Mouse (Mus musculus): ENCODE measurements around the gene Bckdhb.

The Bckdhb gene

DNA sequence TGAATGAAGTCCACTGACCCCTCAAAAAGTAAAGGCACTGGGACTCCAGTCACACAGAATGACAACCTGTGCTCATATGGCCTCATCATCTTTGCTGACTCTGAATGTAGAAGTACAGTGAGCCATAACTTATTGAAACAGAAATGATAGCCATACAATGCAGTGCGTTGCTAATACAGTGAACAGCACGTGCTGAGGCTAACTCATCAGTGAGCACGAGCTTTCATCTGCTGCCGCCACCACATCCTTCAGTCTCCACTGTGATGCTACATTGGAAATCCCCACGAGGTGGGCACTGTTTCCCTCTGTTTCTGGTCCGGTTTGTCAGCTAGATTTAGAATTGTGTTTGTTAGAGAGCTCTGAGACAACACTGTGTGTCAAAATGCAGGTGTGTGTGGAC, 205.4 kb downstream of the Bckdhb start:
- ChIA-PET POLR2A (no interaction called here), CTCF (interaction anchor here in 1 of 4 experiments (1.2 kb wide), 1 partner anchor 13 kb away, joined by 3 read pairs; no protein-coding TSS in a partner anchor)

DNA sequence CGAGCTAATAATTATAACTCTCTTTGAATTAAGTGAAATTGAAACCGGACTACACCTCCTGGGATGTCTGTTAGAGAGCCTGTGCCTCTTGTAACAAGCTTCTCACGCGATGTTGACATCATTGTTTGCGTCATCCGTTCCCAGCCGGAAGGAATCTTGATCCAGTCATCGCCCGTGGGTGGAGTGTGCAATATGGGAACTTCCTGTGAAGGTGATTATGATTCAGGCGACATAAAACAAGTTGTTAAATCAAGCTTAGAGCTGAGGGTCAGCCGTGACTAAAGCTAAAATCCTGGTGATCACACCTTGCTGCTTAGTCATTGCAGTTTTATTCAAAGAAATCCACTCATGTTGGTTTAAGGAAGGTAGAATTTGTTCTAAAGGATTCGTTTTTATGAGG, 210.1 kb downstream of the Bckdhb start:
- CTCF ChIA-PET, result interaction anchor here in 1 of 4 experiments (2.0 kb wide), 1 partner anchor 178 kb away, joined by 6 read pairs; no protein-coding TSS in a partner anchor
- POLR2A ChIA-PET, result no interaction called here

DNA sequence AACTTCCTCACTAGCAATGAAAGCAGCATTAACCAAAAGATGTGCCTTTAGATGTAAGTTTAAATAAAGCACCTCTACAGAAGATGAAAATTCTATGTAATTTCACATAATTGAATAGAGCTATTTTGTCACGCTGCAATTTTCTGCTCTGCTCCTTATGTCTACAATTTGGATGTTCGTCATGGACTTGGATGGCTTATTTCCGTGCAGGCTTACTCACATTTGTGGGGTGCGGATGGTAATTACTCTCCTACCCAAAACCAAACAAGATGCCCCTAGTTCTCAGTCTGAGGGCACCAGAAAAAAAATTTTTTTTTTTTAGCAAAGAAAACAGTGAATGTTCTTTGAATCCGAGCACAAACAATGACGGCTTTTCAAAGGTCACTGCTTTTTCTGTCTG, 212.2 kb downstream of the Bckdhb start:
- POLR2A ChIA-PET, result no interaction called here

DNA sequence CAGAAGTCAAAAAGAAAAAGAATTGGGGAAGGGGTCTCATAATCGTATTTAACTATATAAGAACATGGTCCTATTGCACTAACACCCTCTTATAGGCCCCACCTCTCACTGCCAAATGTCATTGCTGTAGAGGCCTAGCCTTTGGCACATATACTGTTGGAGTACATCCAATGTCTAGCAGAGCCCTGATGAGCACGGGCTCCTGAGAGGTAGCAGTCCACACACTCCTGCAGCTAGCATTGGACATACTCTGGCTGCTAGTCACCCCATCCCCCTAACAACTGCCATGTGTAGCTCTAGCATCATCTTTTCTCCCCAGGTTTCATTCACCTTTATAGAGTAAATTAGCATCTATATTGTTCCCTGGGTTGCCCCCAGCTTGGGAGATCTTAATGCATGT, 223.2 kb downstream of the Bckdhb start:
- ChIA-PET POLR2A (no interaction called here), CTCF (no interaction called here)

More for the DNA sequence above, 212.2 kb downstream of the Bckdhb start:
- CTCF ChIA-PET, result no interaction called here

Measured in embryonic stem cell, embryonic (primary cell).